Mouse (Mus musculus): ENCODE data around the gene Krtap22-2.
"Not testable (repeated sequence)": the region's sequence is repeated elsewhere in the genome, so short reads cannot be mapped to it uniquely, and the experiment has no call there.

Krtap22-2 gene

DNA sequence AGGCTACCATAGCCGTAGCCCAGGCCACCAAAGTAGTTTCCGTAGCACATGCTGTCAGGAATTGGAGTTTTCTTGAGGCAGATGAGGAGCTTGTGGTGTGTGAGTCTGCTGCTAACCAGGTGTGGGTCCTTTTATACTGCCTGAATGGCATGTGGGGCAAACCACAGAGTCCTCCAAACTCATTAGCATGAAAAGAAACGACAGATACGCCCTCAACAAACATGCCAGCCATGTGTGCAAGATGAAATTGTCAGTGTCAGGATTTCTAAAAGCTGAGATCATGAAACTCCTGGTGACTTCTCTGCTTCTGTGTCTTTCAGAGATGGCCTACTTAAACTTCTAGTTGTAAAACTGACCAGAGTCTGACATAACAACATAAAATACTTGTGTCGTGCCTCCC lies at the start of gene Krtap22-2:
Krtap22-2 (minus strand) TSS at position 101 of the 400 bp plus-strand sequence.
- DNase-seq: no peak

DNA sequence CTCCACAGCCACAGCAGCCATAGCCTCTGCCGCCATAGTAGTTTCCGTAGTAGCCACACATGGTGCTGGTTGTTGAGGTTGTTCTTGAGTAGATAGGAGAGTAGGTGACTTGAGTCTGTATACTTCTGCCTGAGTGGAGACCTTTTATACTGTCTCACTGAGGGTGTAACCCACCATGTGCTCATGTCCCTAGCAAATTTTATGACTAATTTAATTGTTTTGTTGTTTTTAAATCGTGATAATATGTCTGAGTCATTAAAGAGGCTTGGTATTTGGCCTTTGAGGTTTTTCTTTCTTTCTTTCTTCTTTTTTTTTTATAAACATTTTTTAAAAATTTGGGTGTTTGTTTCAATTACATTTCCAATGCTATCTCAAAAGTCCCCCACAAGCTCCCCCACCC lies 37.2 kb upstream of the Krtap22-2 start, which contains the start of gene Krtap6-5:
Krtap6-5 (minus strand) TSS at position 101 of the 400 bp plus-strand sequence.
- no peak for DNase-seq

DNA sequence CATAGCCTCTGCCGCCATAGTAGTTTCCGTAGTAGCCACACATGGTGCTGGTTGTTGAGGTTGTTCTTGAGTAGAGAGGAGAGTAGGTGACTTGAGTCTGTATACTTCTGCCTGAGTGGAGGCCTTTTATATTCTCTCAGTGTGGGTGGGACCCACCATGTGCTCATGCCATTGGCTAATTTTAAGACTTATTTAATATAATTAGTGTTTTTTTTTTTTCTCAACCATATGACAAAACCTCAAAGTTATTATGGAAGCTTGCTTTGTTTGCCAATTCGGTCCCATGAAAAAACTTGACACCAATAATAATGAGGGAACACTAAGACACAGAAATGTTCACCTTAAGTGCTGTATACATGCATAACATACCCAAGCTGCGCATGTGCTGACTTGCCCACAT lies 30.8 kb upstream of the Krtap22-2 start, which contains the start of gene Gm10228:
Gm10228 (minus strand) TSS at position 101 of the 400 bp plus-strand sequence.
- DNase-seq: not testable (repeated sequence)

GRCm38 (mm10) chr16:89031399-89031798 lies 20.8 kb upstream of the Krtap22-2 start, which contains the start of gene Krtap6-1:
Gene Krtap6-1, plus strand, starts transcription at chr16:89031699.
- not testable (repeated sequence) for DNase-seq

DNA sequence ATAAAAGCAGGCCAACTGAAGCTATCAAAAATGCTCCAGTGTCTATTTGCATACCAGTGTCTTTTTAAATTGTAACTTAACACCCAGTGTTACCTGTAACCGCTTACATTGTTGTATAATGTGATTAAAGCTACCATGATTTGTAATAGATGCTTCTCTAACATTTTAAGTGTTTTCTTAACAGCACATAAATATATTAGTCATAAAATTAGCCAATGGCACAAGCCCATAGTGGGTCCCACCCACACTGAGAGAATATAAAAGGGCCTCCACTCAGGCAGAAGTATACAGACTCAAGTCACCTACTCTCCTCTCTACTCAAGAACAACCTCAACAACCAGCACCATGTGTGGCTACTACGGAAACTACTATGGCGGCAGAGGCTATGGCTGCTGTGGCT lies 4.4 kb upstream of the Krtap22-2 start, which contains the start of gene Gm10229:
Gm10229 (plus strand) TSS at position 301 of the 400 bp plus-strand sequence.
- not testable (repeated sequence) for DNase-seq

DNA sequence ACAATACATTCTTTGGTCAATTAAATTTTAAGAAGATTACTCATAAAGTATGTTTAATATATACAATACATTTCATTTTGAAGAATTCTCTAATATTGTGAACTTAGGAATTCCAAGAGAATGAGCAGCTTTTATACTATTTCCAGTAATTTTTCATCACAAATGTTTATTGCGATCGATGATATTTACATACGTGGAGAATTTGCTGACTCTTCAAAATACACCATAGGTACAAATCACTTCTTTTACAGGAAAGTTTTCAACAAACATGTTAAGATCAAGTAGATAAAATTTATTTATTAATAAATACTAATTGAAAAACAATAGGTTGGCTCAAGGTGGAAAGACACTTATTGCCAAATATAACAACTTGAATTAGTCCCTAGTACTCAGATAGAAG lies 3.4 kb upstream of the Krtap22-2 start:
- DNase-seq: no peak

- DNase-seq: no peak
Measured at GRCm38 (mm10) chr16:88962773-88963172, 47.8 kb downstream of the Krtap22-2 start, which contains the start of gene Krtap16-3. Gene Krtap16-3, minus strand, starts transcription at chr16:88962873.
